Mouse (Mus musculus): Measurements from ENCODE around the gene Gpc6. TPM values are rescaled to one million over a fixed set of nuclear protein-coding genes. Genes with fewer than 3 reads are reported as not detected.

The Gpc6 gene
- polyA plus RNA-seq, 1 experiment, result 1.4 TPM

GRCm38 (mm10) chr14:118019314-118019713, 1094.2 kb downstream of the Gpc6 start:
- H3K27ac ChIP-seq (replicated peaks; ENCODE audit: low read depth, low read length), result no peak overlapping the region
- H3K4me1 ChIP-seq (ENCODE audit: control insufficient read depth, insufficient read depth, insufficient read length, low read length), result no peaks in the 10 kb centered on the region
- H3K4me3 ChIP-seq (ENCODE audit: insufficient read depth, low read depth, low read length), result no peak overlapping the region

DNA sequence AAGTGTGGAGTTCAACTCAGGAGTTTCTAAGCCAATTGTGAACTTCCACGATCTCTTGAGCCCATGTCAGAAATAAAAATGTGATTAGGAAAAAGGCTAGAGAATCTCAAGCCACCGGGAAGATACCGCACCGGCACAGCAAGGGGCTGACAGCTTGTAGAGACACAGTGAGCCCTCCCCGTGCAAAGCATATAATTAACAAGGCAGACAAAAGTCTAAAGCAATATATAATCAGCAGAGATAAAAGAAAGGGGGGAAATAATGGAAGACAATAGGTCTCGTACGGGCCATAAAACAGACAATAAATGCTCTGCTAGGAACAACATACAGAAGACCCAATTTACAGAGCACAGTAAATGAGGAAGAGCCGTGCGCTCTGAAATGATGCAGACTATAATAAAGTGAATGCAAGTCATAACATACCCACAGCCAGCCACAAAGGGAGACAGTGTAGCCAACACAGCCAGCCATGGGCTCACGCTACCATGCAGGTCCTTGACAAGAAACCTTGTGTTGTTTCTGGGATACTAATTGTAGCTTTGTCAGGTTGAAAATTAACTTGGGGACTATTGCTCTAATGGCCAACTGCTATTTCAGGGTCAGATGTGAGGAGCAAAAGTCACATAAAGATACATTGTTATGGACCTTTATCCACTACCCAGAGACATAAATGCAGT, 1096.9 kb downstream of the Gpc6 start:
- no peak overlapping the region for H3K4me3 ChIP-seq (ENCODE audit: insufficient read depth, low read depth, low read length)
- H3K27ac ChIP-seq (replicated peaks; ENCODE audit: low read depth, low read length), result no peak overlapping the region
- H3K4me1 ChIP-seq (ENCODE audit: control insufficient read depth, insufficient read depth, insufficient read length, low read length), result no peaks in the 10 kb centered on the region
